Mouse (Mus musculus): ENCODE measurements around the gene Slc9a7. TPM values are rescaled to one million over a fixed set of nuclear protein-coding genes. Genes with fewer than 3 reads are reported as not detected.

The Slc9a7 gene
- polyA plus RNA-seq, 1 experiment, result 0.20 TPM

DNA sequence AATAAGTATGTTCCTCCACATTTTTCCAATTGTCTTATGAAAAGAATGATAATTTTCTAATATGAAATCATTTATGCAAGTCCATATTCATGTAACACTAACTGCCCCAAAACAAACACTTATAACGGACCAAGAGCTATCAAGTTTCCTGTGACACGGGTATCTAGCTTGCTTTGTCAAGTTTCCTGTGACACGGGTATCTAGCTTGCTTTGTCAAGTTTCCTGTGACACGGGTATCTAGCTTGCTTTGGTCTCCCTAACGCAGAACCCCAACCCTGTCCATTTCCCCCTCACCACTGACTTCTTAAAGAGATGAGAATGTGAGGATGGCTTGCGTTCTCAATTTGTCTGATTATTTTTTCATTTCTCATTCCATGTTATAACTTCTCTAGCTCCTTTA is 12.2 kb downstream of the Slc9a7 start:
- peaks cover 11% of the 10 kb centered on the region; the same call in 1 of the 2 replicates for H3K4me1 ChIP-seq
- H3K27me3 ChIP-seq (replicated peaks), result no peaks in the 10 kb centered on the region
- H3K36me3 ChIP-seq (replicated peaks; ENCODE audit: low read length), result no peaks in the 10 kb centered on the region
- TF ChIP-seq FLI1 (IDR thresholded peaks at IDR 0.05; ENCODE audit: low read length), result no peak
- no peak for TF ChIP-seq GATA1 (IDR thresholded peaks at IDR 0.05; ENCODE audit: borderline replicate concordance, low read length)
- no peak overlapping the region for H3K4me3 ChIP-seq (replicated peaks)
- H3K9me3 ChIP-seq, result no peaks in the 10 kb centered on the region

DNA sequence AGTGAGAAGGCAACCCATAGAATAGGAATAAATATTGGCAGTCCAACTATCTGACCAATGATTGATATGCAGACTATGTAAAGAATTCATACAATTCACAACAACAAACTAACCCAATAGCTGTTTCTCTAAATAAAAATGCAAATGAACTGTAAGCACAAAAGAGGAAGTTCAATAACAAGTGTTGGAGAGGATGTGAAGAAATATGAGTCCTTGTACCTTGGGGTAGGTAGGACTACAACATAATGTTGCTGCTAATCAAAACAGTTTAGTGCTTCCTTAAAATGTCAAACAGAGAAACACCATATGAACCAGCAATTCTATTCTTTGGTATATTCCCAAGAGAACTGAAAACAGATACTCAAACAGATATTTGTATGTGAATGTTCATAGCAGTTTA is 17.8 kb downstream of the Slc9a7 start:
- no peaks in the 10 kb centered on the region for H3K27me3 ChIP-seq (replicated peaks)
- H3K9me3 ChIP-seq, result no peaks in the 10 kb centered on the region
- H3K4me3 ChIP-seq (replicated peaks), result no peak overlapping the region
- H3K36me3 ChIP-seq (replicated peaks; ENCODE audit: low read length), result no peaks in the 10 kb centered on the region
- TF ChIP-seq FLI1 (IDR thresholded peaks at IDR 0.05; ENCODE audit: low read length) (no peak), GATA1 (IDR thresholded peaks at IDR 0.05; ENCODE audit: borderline replicate concordance, low read length) (no peak)
- peaks cover under 1% of the 10 kb centered on the region; the same call in 1 of the 2 replicates for H3K4me1 ChIP-seq

DNA sequence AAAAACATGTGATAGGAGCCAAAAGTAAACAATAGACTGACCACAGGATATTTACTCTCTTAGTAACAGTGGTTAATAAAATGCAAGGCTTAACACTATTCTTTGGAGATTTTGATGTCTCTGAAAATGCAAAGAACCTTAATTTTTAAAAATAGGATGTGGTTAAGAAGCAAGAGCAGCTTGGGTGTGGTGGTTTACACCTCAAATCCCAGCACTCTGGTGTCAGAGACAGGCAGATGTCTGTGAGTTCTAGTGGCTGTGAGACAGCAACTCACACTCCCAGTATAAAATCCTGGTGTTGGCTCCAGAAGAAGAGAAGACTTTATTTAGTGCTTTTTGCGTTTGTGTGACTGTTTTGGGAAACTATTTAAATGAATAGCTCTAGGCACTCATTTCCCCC is 19.6 kb downstream of the Slc9a7 start:
- Histone ChIP-seq H3K36me3 (replicated peaks; ENCODE audit: low read length) (no peaks in the 10 kb centered on the region), H3K4me3 (replicated peaks) (no peak overlapping the region), H3K4me1 (no peaks in the 10 kb centered on the region; the same call in 1 of the 2 replicates), H3K9me3 (no peaks in the 10 kb centered on the region), H3K27me3 (replicated peaks) (no peaks in the 10 kb centered on the region)
- no peak for TF ChIP-seq GATA1 (IDR thresholded peaks at IDR 0.05; ENCODE audit: borderline replicate concordance, low read length)
- no peak for TF ChIP-seq FLI1 (IDR thresholded peaks at IDR 0.05; ENCODE audit: low read length)

DNA sequence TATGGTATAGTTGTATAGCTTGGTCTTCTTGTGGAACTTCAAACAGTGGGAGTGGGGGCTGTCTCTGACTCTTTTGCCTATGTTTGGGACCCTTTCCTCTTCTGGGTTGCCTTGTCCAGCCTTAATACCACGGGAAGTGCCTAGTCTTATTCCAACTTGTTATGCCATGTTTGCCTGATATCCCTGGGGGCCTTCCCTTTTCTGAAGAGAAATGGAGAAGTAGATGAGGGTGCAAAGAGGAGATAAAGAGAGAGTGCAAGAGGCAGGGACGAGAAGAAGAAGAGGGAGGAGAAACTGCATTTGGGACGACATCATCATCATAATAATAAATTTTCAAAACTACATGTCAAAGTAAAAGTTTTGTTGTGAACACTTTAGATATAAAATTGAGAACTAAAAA is 21.6 kb downstream of the Slc9a7 start:
- no peaks in the 10 kb centered on the region for H3K27me3 ChIP-seq (replicated peaks)
- no peak overlapping the region for H3K4me3 ChIP-seq (replicated peaks)
- no peaks in the 10 kb centered on the region; the same call in 1 of the 2 replicates for H3K4me1 ChIP-seq
- TF ChIP-seq FLI1 (IDR thresholded peaks at IDR 0.05; ENCODE audit: low read length) (no peak), GATA1 (IDR thresholded peaks at IDR 0.05; ENCODE audit: borderline replicate concordance, low read length) (no peak)
- H3K9me3 ChIP-seq, result no peaks in the 10 kb centered on the region
- H3K36me3 ChIP-seq (replicated peaks; ENCODE audit: low read length), result no peaks in the 10 kb centered on the region

DNA sequence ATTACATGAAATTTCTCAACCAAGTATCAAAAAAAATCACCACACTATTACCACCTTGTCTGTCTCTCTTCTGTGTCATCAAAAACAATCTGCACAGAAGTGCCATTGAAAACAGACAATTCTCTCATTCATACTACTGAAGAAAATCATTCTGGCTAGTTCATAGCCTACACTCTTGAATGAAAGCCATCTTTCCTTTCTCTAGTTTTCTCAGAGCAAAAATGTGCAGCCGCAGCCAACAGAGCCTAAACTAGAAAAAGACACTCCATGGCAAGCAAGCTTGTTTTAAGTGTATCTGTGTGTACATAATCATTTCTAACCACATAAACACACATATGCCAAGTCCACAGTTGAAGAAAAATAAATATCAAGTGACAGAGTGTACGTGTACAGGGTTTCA is 27.2 kb downstream of the Slc9a7 start:
- Histone ChIP-seq H3K4me3 (replicated peaks) (no peak overlapping the region), H3K9me3 (no peaks in the 10 kb centered on the region), H3K36me3 (replicated peaks; ENCODE audit: low read length) (no peaks in the 10 kb centered on the region), H3K27me3 (replicated peaks) (no peaks in the 10 kb centered on the region), H3K4me1 (no peaks in the 10 kb centered on the region)
- TF ChIP-seq FLI1 (IDR thresholded peaks at IDR 0.05; ENCODE audit: low read length), result no peak
- TF ChIP-seq GATA1 (IDR thresholded peaks at IDR 0.05; ENCODE audit: borderline replicate concordance, low read length), result no peak

DNA sequence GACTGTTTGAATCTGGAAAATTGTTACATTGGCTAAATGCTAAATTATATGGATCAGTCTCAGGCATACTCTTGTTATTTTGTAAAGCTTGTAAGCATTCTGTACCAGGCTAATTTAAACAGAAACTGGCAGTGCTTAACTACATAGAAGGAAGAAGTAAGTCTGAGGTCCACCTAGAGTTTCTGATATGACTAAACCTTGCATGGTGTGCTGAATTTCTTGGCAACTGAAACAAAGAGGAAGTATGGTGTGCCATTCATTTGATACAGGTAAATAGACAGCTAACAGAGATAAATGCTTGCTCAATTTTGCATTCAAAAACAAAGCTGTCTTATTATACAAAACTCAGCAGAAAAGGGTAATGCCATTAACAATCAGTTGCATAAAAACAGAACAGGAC is 63.5 kb downstream of the Slc9a7 start:
- Histone ChIP-seq H3K27me3 (replicated peaks) (no peaks in the 10 kb centered on the region), H3K9me3 (no peaks in the 10 kb centered on the region), H3K4me1 (no peaks in the 10 kb centered on the region), H3K36me3 (replicated peaks; ENCODE audit: low read length) (no peaks in the 10 kb centered on the region), H3K4me3 (replicated peaks) (no peak overlapping the region)
- no peak for TF ChIP-seq GATA1 (IDR thresholded peaks at IDR 0.05; ENCODE audit: borderline replicate concordance, low read length)
- TF ChIP-seq FLI1 (IDR thresholded peaks at IDR 0.05; ENCODE audit: low read length), result no peak

GRCm38 (mm10) chrX:20221486-20221885 is 70.1 kb downstream of the Slc9a7 start:
- TF ChIP-seq GATA1 (IDR thresholded peaks at IDR 0.05; ENCODE audit: borderline replicate concordance, low read length), result no peak
- no peak for TF ChIP-seq FLI1 (IDR thresholded peaks at IDR 0.05; ENCODE audit: low read length)
- no peaks in the 10 kb centered on the region for H3K4me1 ChIP-seq
- H3K36me3 ChIP-seq (replicated peaks; ENCODE audit: low read length), result no peaks in the 10 kb centered on the region
- no peak overlapping the region for H3K4me3 ChIP-seq (replicated peaks)
- no peaks in the 10 kb centered on the region for H3K27me3 ChIP-seq (replicated peaks)
- H3K9me3 ChIP-seq, result no peaks in the 10 kb centered on the region

- no peak for TF ChIP-seq FLI1 (IDR thresholded peaks at IDR 0.05; ENCODE audit: low read length)
- H3K4me1 ChIP-seq, result no peaks in the 10 kb centered on the region
- H3K36me3 ChIP-seq (replicated peaks; ENCODE audit: low read length), result no peaks in the 10 kb centered on the region
- H3K4me3 ChIP-seq (replicated peaks), result no peak overlapping the region
- H3K9me3 ChIP-seq, result no peaks in the 10 kb centered on the region
- peaks cover 2% of the 10 kb centered on the region for H3K27me3 ChIP-seq (replicated peaks)
Observed at GRCm38 (mm10) chrX:20185616-20186015, 106.0 kb downstream of the Slc9a7 start.

- Histone ChIP-seq H3K27me3 (replicated peaks) (no peaks in the 10 kb centered on the region), H3K4me1 (no peaks in the 10 kb centered on the region), H3K36me3 (replicated peaks; ENCODE audit: low read length) (no peaks in the 10 kb centered on the region), H3K9me3 (peaks cover 5% of the 10 kb centered on the region; the same call in 1 of the 2 replicates), H3K4me3 (replicated peaks) (no peak overlapping the region)
- no peak for TF ChIP-seq GATA1 (IDR thresholded peaks at IDR 0.05; ENCODE audit: borderline replicate concordance, low read length)
- no peak for TF ChIP-seq FLI1 (IDR thresholded peaks at IDR 0.05; ENCODE audit: low read length)
Observed at GRCm38 (mm10) chrX:20176792-20177191, 114.8 kb downstream of the Slc9a7 start.

DNA sequence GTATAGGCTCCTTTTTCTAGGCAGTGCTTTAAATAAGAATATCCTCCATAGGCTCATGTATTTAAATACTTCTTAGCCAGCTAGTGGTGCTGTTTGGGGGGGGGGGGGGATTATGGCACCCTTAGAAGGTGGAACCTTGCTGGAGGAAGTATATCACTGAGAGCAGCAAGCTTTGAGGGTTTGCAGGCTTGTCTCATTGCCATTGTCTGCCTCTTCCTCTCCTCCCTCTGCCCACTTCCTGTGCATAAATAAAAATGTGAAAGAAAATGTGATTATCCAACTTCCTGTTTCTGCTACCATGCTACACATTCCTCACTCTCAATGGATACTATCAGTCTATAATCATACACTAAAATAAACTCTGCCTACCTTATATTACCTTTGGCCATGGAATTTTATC is 123.2 kb downstream of the Slc9a7 start:
- Histone ChIP-seq H3K27me3 (replicated peaks) (peaks cover 3% of the 10 kb centered on the region), H3K9me3 (no peaks in the 10 kb centered on the region), H3K4me3 (replicated peaks) (no peak overlapping the region), H3K36me3 (replicated peaks; ENCODE audit: low read length) (no peaks in the 10 kb centered on the region), H3K4me1 (no peaks in the 10 kb centered on the region; the same call in 1 of the 2 replicates)
- TF ChIP-seq GATA1 (IDR thresholded peaks at IDR 0.05; ENCODE audit: borderline replicate concordance, low read length) (no peak), FLI1 (IDR thresholded peaks at IDR 0.05; ENCODE audit: low read length) (no peak)

DNA sequence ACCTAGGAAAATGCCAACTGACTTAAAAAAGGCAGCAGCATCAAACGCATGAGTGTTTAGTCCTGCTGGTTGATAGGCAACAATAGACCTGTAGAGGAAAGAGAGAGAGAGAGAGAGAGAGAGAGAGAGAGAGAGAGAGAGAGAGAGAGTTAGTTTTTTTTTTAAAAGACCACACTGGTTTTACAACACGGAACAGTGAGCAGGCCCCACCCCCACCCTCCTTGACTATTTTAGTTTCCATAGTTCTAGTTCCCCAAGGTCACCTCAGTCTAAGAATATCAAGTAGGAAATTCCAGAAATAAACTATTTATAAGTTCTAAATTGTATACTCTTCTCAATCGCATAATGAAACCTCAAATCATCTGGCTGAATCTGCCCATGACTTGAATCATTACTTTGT is 126.6 kb downstream of the Slc9a7 start:
- TF ChIP-seq FLI1 (IDR thresholded peaks at IDR 0.05; ENCODE audit: low read length) (no peak), GATA1 (IDR thresholded peaks at IDR 0.05; ENCODE audit: borderline replicate concordance, low read length) (no peak)
- H3K9me3 ChIP-seq, result no peaks in the 10 kb centered on the region
- no peaks in the 10 kb centered on the region for H3K36me3 ChIP-seq (replicated peaks; ENCODE audit: low read length)
- H3K4me1 ChIP-seq, result no peaks in the 10 kb centered on the region; the same call in 1 of the 2 replicates
- H3K4me3 ChIP-seq (replicated peaks), result no peak overlapping the region
- peaks cover 11% of the 10 kb centered on the region for H3K27me3 ChIP-seq (replicated peaks)

Measured in megakaryocyte, embryonic 14.5 days (primary cell).